Mouse (Mus musculus): Measurements from ENCODE around the gene Rab40b. TPM values are rescaled to one million over a fixed set of nuclear protein-coding genes. Genes with fewer than 3 reads are reported as not detected.
A peak's percentile ranks its signal among the peaks of the same experiment; 100 is the strongest.

The Rab40b gene
- total and polyA plus RNA-seq, 3 experiments, result 0.91 to 2.0 (median 1.5) TPM

GRCm38 (mm10) chr11:121407366-121408155 lies 19.5 kb upstream of the Rab40b start:
- Histone ChIP-seq H3K4me3 (no peak overlapping the region), H3K79me2 (replicated peaks; ENCODE audit: control insufficient read depth, insufficient read depth, low read length) (no peaks in the 10 kb centered on the region), H3K4me1 (ENCODE audit: control insufficient read depth, insufficient read depth, low read length) (no peaks in the 10 kb centered on the region), H3K27ac (no peak overlapping the region), H3K9ac (ENCODE audit: low read depth, low read length) (no peak overlapping the region), H3K36me3 (ENCODE audit: control insufficient read depth, insufficient read depth, low read length) (no peaks in the 10 kb centered on the region), H3K27me3 (ENCODE audit: control insufficient read depth, insufficient read depth, low read length) (no peaks in the 10 kb centered on the region)
- TF ChIP-seq POLR2A (IDR thresholded peaks at IDR 0.05; ENCODE audit: insufficient read depth, low read depth, low read length) (no peak), CTCF (IDR thresholded peaks at IDR 0.05) (no peak), EP300 (IDR thresholded peaks at IDR 0.05; ENCODE audit: insufficient read depth, low read depth, low read length) (no peak)
- 59% methylated on average over 3 of the region's 3 CpGs for WGBS
- DNase-seq, result no peak
- intact Hi-C loops (cut with DNase I), result no loop called here

GRCm38 (mm10) chr11:121392405-121392804 lies 4.4 kb upstream of the Rab40b start:
- TF ChIP-seq POLR2A (IDR thresholded peaks at IDR 0.05; ENCODE audit: insufficient read depth, low read depth, low read length), result no peak
- TF ChIP-seq CTCF (IDR thresholded peaks at IDR 0.05), result no peak
- TF ChIP-seq EP300 (IDR thresholded peaks at IDR 0.05; ENCODE audit: insufficient read depth, low read depth, low read length), result no peak
- Histone ChIP-seq H3K9ac (ENCODE audit: low read depth, low read length) (no peak overlapping the region), H3K79me2 (replicated peaks; ENCODE audit: control insufficient read depth, insufficient read depth, low read length) (no peaks in the 10 kb centered on the region), H3K27ac (no peak overlapping the region), H3K36me3 (ENCODE audit: control insufficient read depth, insufficient read depth, low read length) (no peaks in the 10 kb centered on the region), H3K27me3 (ENCODE audit: control insufficient read depth, insufficient read depth, low read length) (no peaks in the 10 kb centered on the region), H3K4me3 (no peak overlapping the region), H3K4me1 (ENCODE audit: control insufficient read depth, insufficient read depth, low read length) (peaks cover 2% of the 10 kb centered on the region)
- intact Hi-C loops (cut with DNase I), result no loop called here
- WGBS, result 66% methylated on average over 3 of the region's 3 CpGs
- no peak for DNase-seq

GRCm38 (mm10) chr11:121390793-121391192 lies 2.7 kb upstream of the Rab40b start:
- no peaks in the 10 kb centered on the region for H3K27me3 ChIP-seq (ENCODE audit: control insufficient read depth, insufficient read depth, low read length)
- no peak overlapping the region for H3K27ac ChIP-seq
- TF ChIP-seq EP300 (IDR thresholded peaks at IDR 0.05; ENCODE audit: insufficient read depth, low read depth, low read length), result no peak
- TF ChIP-seq POLR2A (IDR thresholded peaks at IDR 0.05; ENCODE audit: insufficient read depth, low read depth, low read length), result no peak
- no peak for TF ChIP-seq CTCF (IDR thresholded peaks at IDR 0.05)
- no peak overlapping the region for H3K4me3 ChIP-seq
- H3K79me2 ChIP-seq (replicated peaks; ENCODE audit: control insufficient read depth, insufficient read depth, low read length), result no peaks in the 10 kb centered on the region
- intact Hi-C loops (cut with DNase I), result no loop called here
- WGBS, result 48% methylated on average over 3 of the region's 3 CpGs
- DNase-seq, result no peak
- peaks cover 2% of the 10 kb centered on the region for H3K4me1 ChIP-seq (ENCODE audit: control insufficient read depth, insufficient read depth, low read length)
- no peaks in the 10 kb centered on the region for H3K36me3 ChIP-seq (ENCODE audit: control insufficient read depth, insufficient read depth, low read length)
- no peak overlapping the region for H3K9ac ChIP-seq (ENCODE audit: low read depth, low read length)

- Histone ChIP-seq H3K27me3 (ENCODE audit: control insufficient read depth, insufficient read depth, low read length) (no peaks in the 10 kb centered on the region), H3K4me3 (peak overlapping the region; percentile 64; the same call in 1 of the 2 replicates), H3K36me3 (ENCODE audit: control insufficient read depth, insufficient read depth, low read length) (no peaks in the 10 kb centered on the region), H3K4me1 (ENCODE audit: control insufficient read depth, insufficient read depth, low read length) (peaks cover 2% of the 10 kb centered on the region), H3K27ac (no peak overlapping the region), H3K79me2 (replicated peaks; ENCODE audit: control insufficient read depth, insufficient read depth, low read length) (no peaks in the 10 kb centered on the region), H3K9ac (ENCODE audit: low read depth, low read length) (no peak overlapping the region)
- intact Hi-C loops (cut with DNase I), result no loop called here
- TF ChIP-seq EP300 (IDR thresholded peaks at IDR 0.05; ENCODE audit: insufficient read depth, low read depth, low read length), result 0 out of 2 replicates have a peak, but pooled peaks have one; percentile 3
- no peak for TF ChIP-seq CTCF (IDR thresholded peaks at IDR 0.05)
- TF ChIP-seq POLR2A (IDR thresholded peaks at IDR 0.05; ENCODE audit: insufficient read depth, low read depth, low read length), result no peak
- WGBS, result 10% methylated on average over 6 of the region's 6 CpGs
- no peak for DNase-seq
Measured at GRCm38 (mm10) chr11:121388554-121388945, 499 bp upstream of the Rab40b start.

GRCm38 (mm10) chr11:121380294-121380693 lies 7.8 kb downstream of the Rab40b start:
- Histone ChIP-seq H3K4me3 (no peak overlapping the region), H3K79me2 (replicated peaks; ENCODE audit: control insufficient read depth, insufficient read depth, low read length) (no peaks in the 10 kb centered on the region), H3K4me1 (ENCODE audit: control insufficient read depth, insufficient read depth, low read length) (no peaks in the 10 kb centered on the region), H3K36me3 (ENCODE audit: control insufficient read depth, insufficient read depth, low read length) (no peaks in the 10 kb centered on the region), H3K27me3 (ENCODE audit: control insufficient read depth, insufficient read depth, low read length) (no peaks in the 10 kb centered on the region), H3K9ac (ENCODE audit: low read depth, low read length) (no peak overlapping the region), H3K27ac (no peak overlapping the region)
- 59% methylated on average over 6 of the region's 6 CpGs for WGBS
- DNase-seq, result no peak
- TF ChIP-seq POLR2A (IDR thresholded peaks at IDR 0.05; ENCODE audit: insufficient read depth, low read depth, low read length), result no peak
- intact Hi-C loops (cut with DNase I), result no loop called here

GRCm38 (mm10) chr11:121378644-121379043 lies 9.4 kb downstream of the Rab40b start:
- Histone ChIP-seq H3K79me2 (replicated peaks; ENCODE audit: control insufficient read depth, insufficient read depth, low read length) (no peaks in the 10 kb centered on the region), H3K9ac (ENCODE audit: low read depth, low read length) (no peak overlapping the region), H3K27me3 (ENCODE audit: control insufficient read depth, insufficient read depth, low read length) (no peaks in the 10 kb centered on the region), H3K4me1 (ENCODE audit: control insufficient read depth, insufficient read depth, low read length) (no peaks in the 10 kb centered on the region), H3K36me3 (ENCODE audit: control insufficient read depth, insufficient read depth, low read length) (no peaks in the 10 kb centered on the region), H3K27ac (no peak overlapping the region), H3K4me3 (no peak overlapping the region)
- no peak for DNase-seq
- TF ChIP-seq EP300 (IDR thresholded peaks at IDR 0.05; ENCODE audit: insufficient read depth, low read depth, low read length), result no peak
- TF ChIP-seq POLR2A (IDR thresholded peaks at IDR 0.05; ENCODE audit: insufficient read depth, low read depth, low read length), result no peak
- no peak for TF ChIP-seq CTCF (IDR thresholded peaks at IDR 0.05)
- intact Hi-C loops (cut with DNase I), result no loop called here
